Mouse (Mus musculus) spleen, postnatal 4 days (tissue): ENCODE results near the gene Nags.

ENCODE experiments used
- DNase-seq, 2 experiments: peaks; one replicate each; pipeline ENCODE4 v3.0.0; 2022; ENCODE audit warnings: low spot score in 2 of 2

Nags gene

DNA sequence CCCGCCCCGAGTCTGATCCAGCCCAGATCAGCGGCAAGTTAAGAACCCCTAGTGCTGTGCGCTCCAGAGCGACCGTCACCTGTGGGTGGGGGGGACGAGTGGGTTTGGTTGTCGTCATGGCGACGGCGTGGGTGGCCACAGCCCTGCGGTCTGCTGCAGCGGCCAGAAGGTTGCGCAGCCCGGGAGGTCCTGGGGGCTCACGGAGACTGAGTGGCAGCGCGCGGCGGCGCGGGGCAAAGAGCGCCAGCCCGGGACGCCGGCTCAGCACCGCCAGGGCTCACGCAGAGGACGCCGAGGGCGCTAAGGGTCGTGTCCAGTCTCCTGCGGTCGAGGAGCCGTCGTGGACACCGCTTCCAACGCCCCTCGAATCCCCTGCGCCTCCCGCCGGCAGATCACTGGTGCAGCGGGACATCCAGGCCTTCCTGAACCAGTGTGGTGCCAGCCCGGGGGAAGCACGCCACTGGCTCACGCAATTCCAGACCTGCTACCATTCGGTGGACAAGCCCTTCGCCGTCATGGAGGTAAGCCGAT is at the start of gene Nags:
Gene Nags, plus strand, starts transcription at position 43 of the 531 bp plus-strand sequence.
- DNase-seq, result peak; percentile 30 to 65

GRCm38 (mm10) chr11:102095676-102096075 is 49.6 kb upstream of the Nags start:
- DNase-seq, result peak in 1 of 2 experiments; percentile 38

DNA sequence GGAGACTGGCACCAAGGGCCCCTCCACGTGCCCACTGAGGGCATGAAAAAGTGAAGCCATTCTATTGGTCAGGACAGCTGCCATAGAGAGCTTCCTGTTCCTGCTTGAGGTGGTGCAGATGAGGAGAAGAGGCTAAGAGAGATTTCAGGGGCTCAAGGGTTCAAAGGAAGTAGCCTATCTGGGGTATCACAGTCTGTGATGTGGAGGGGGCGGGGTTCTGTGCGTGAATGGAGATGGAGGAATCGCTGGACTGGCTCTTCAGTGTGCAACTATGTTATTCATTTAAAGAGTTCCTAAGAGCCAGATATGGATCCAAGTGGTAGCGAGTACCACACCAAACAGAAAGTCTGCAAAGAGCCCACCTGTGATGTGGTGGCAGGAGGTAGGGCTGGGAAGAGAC is 48.9 kb upstream of the Nags start:
- peak in 1 of 2 experiments; percentile 27 for DNase-seq

GRCm38 (mm10) chr11:102096887-102097391 is 48.4 kb upstream of the Nags start:
- DNase-seq, result peak; percentile 80 to 91

DNA sequence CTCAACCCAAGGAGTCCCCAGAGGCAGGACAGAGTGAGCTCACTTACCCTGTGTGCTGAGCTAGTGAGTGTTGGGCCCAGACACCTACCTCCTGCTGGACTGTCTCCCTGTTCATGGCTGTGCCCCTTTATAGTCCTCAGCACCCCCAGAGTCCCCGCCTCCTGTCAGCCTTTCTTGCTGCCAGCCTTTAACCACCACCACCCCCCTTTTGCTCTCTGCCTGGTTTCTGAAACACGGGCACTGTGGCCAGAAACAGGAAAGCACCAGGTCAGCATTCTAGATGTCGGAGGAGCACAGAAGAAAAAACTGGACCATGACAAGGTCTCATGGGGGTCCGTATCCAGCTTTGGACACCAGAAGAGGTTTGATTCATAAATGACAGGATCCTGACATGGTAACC is 44.1 kb upstream of the Nags start, which contains the start of gene Ppy:
Gene Ppy, minus strand, starts transcription at position 101 of the 400 bp plus-strand sequence.
- DNase-seq, result no peak

GRCm38 (mm10) chr11:102102485-102103258 is 42.6 kb upstream of the Nags start:
- peak; percentile 57 to 87 for DNase-seq

DNA sequence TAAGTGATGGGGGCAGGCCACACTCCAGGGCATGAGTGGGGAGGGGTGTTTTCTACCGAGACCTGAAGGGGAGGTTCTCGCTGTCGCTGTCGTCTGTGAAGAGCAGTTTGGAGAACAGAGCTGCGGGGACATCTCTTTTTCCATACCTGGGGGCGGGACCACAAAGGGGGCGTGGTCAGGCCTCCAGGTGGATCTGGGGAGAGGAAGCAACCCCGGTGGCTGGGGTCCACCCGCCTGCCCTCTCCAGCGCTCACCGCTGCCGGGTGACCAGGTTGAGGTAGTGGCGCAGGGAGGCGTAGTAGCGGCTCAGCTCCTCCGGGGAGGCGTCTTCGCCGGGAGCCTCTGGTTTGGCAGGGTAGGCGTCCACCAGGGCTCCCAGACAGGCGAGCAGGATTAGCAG is 38.4 kb upstream of the Nags start:
- DNase-seq, result no peak

DNA sequence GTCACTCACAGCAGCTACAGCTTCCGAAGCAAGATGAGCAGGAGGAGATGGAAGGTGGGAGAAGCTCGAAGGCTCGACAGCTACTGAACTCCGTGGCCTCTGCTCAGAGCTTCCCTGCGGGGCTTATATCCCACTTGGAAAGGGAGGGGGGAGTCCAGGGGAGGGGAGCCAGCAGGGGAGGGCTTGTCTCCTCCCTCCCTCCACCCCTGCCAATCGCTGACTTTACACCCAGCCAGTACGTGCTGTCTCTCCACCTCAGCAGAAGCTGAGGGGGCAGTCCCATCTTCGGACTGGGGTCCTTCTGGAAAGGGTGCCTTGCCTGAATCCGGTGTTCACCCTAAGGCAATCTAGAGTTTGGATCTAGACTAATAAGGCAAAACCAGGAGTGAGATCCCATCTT is 37.6 kb upstream of the Nags start, which contains the start of gene Pyy:
Gene Pyy, minus strand, starts transcription at position 101 of the 400 bp plus-strand sequence.
- no peak for DNase-seq

DNA sequence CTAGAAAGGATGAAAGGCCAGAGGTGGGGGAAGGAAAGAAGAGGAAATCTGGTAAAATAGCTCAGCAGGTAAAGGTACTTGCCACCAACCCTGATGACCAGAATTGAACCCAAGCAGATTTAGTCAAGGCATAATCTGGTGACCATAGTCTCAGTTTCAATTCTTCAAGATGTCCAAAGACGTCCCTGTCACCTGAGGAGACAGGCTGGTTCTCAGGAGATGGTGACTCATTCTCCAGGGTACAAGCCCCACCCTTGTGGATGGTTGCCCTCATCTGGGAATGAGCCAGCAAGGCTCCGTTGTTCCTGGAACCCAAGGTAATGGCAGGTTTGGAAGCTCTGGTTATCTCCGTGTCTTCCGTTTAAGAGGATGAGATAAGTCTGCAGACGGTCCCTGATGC is 33.7 kb upstream of the Nags start:
- DNase-seq, result no peak

DNA sequence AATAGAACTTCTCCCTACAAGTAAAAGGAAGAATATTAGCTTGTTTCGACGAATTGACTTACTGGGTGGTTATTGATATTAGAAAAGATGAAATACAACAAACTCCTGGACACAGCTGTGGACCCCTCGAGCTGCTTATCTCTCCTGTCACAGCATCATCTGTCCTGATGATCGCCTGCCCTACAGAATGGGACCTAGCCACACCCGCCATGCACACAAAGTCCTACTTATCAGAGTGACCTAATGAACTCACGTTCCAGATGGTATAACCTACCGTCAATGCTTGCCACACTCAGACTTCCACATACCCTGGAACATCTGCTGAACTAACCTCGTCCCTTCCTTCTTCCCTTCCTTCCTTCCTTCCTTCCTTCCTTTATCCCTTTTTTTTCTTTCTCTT is 29.1 kb upstream of the Nags start:
- no peak for DNase-seq

DNA sequence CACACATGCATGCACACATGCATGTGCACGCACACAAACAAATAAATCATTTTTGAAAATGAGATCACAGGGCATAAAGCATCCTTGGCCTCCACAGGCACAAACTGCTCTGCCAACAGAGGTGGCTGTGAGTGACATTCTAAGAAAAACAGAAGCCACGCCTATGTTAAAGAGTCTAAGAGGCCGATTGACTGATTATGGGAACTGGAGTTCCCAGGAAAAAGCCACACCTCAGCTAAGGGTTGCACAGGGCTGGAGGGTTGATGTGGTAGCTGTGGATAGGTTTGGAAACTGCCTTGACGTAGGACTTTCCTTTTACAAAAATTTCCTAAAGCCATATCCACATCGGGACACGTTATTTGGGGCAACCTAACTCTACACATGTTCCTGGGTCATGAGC is 27.9 kb upstream of the Nags start:
- DNase-seq, result no peak

DNA sequence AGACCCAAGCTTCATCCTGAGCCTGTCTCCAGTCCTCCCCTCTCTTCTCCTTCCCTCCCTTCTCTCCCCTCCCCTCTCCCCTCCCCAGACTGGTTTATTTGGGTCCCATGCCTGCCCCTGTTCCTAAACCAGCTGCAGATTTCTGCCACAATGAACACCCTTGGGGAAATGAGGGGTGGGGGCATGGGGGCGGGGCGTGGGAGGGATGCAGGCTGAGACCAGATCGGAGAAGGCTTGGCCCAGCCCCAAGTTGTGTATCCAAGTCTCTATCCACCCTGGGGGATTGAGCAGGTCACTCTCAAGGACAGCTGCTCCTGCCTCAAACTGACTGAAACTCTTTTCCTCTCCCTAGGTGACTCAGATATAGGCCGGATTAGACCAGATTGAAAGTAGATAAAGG is 10.8 kb upstream of the Nags start:
- DNase-seq, result no peak

GRCm38 (mm10) chr11:102137625-102138446 is 7.5 kb upstream of the Nags start:
- no peak for DNase-seq

- DNase-seq, result peak; percentile 56 to 84
Observed at GRCm38 (mm10) chr11:102138447-102138740, 6.9 kb upstream of the Nags start.

DNA sequence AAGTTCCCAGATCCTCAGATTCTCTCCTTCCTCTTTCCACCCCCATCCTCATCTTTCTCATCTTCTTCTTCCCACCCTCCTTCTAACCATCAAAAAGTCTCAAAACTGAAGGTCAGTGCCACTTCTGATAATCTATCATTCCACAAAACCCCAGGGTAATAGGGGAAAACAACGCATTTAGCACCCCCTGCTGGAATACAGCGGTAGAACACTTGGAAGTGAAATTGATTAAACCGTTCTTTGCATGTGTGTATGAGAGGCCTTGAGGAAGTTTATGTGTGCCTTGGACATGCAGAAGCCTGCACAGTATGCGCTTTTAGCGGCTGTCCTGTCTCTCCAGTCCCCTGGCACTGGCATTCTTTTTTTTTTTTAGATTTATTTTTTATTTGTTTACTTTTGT is 4.8 kb upstream of the Nags start:
- DNase-seq, result peak; percentile 61 to 85

DNA sequence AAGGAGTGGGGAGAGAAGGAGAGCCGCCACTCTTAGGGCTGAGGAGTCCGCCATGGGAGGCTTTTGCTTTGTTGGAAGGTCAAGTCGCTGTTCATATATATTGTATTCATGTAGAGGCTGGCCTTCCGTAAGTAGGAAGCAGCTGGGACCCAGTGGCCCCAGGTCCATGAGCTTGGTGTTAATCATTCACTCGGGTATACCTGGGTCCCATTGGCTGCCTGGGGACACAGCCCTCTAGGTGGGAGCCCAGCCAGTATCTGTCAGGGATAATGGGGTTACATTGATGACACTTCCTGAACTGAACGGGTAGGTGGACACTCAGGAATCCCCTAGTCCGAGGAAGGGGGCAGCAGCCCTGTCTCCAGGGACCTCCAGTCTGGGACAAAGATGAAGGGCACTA is 3.0 kb upstream of the Nags start:
- DNase-seq, result no peak

DNA sequence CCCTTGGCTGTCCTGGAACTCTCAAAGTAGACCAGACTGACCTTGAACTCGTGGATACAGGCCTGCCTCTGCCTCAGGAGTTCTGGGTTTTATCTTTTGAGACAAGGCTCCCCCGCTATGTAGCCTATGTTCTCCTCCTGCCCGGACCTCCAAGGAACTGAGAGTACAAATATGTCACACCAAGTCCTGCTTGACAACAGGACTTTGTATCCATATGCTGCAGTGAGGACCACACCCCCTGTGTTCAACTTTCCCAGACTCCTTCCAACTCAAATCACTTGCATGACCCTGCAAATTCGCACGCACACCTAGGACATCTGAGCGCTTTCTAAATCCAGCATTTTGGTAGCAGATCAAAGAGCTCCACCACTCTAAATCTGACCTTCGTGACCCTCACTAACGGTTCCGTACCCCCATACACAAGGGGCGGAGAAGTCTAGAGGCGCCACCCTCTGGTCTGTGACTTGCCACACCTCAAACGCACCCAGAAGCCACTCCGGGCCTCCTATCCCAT is 299 bp upstream of the Nags start:
- no peak for DNase-seq

- peak; percentile 29 to 67 for DNase-seq
Observed at GRCm38 (mm10) chr11:102146005-102146404, 692 bp downstream of the Nags start.

DNA sequence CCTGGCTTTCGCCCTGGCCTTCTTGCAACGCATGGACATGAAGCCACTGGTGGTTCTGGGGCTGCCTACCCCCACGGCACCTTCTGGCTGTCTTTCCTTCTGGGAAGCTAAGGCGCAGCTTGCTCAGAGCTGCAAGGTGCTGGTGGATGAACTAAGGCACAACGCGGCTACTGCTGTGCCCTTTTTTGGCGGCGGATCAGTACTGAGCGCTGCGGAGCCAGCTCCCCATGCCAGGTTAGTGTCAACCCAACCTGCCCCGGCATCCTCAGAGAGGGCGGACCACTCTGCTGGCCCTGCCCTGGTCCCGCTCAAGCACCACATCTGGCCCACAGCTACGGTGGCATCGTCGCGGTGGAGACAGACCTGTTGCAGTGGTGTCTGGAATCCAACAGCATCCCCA is 1.2 kb downstream of the Nags start:
- DNase-seq, result peak in 1 of 2 experiments; percentile 65

GRCm38 (mm10) chr11:102147213-102147989 is 2.1 kb downstream of the Nags start:
- DNase-seq, result no peak

DNA sequence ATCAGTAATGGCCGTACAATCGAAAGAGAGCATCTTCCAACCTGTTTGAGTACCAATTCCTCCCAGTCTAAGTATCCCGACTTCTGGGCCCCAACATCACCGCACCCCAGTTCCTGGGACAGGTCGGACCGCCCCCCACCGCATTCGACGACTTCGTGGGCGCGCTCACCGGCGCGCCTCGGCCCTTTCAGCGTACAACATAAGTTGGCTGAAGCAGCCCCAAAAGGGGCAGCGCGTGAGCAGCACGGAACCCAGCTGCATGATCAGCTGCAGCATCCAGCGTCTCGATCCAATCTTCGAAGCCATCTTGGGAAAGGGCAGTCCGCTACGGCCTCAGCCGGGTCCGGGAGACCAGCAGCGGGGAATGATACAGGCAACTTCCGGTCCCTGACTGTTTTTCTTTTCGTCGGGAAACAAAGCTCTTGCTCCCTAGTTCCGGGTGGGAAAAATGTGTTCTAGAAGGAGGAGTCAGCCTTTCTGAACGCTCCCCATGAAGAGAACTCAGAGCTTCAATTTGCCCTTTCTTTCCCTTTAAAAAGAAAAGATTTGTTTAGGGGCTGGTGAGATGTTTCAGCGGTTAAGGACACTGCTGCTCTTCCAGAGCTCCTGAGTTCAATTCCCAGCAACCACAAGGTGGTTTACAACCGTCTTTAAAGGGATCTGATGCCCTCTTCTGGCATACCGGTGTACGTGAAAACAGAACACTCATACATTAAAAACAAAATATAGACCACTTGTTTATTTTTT is 10.9 kb downstream of the Nags start, which contains the start of gene Tmem101:
Gene Tmem101, minus strand, starts transcription at position 366 of the 747 bp plus-strand sequence.
- peak; percentile 87 to 91 for DNase-seq
